Mouse (Mus musculus): ENCODE measurements at regions not wholly inside any gene's neighbourhood (a gene's known extent, or its start where the extent isn't known, plus 50 kb on each side); places are given as distances from the start of the nearest gene placed in this dataset.
A peak's percentile ranks its signal among the peaks of the same experiment; 100 is the strongest.

DNA sequence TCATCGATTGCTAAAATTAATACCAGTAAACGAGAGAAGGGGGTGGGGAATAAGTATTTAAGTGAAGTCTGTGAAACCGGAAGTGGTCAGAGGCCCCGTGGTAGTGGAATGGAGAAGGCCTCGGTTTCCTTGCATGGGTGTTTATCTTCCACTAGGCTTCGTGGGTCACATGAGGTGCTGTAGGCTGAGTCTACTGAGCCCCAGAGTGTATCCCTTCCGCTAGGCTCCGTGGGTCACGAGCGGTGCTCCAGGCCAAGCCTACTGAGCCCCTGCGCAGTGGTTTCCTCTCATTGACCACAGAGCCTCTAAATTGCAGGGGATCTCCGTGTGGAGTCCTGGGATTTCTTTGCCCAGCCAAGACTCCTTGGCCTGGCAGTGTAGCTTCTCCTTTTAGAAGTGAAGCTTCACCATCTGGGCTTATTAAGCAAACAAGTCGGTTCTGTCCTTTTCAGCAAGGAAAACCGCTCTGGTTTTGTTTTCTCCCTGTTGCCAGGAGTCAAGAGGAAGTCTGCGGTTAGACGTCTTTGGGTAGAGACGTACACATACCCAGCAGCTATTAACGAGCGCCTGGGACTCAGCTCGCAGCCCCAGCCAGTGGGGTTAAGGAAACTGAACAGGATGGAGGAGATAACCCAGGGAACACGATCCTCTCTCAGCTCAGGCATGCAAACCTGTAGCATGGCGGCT lies 211.9 kb downstream of the Rplp1 start:
- Histone ChIP-seq H3K4me3 (ENCODE audit: low read depth, low read length) (no peak overlapping the region), H3K27me3 (ENCODE audit: control insufficient read depth, insufficient read depth, low read length) (no peaks in the 10 kb centered on the region), H3K27ac (replicated peaks; ENCODE audit: low read depth, low read length) (no peak overlapping the region), H3K9me3 (replicated peaks; ENCODE audit: control insufficient read depth, low read length) (no peaks in the 10 kb centered on the region), H3K9ac (replicated peaks; ENCODE audit: low read length) (no peak overlapping the region), H3K36me3 (replicated peaks; ENCODE audit: control insufficient read depth, insufficient read depth, low read depth, low read length) (no peaks in the 10 kb centered on the region), H3K4me2 (ENCODE audit: low read depth, low read length) (no peak overlapping the region), H3K4me1 (ENCODE audit: control insufficient read depth, insufficient read depth, low read length) (no peaks in the 10 kb centered on the region)
- WGBS: 59% methylated on average over 22 of the region's 22 CpGs
- no peak for ATAC-seq (replicated peaks; ENCODE audit: insufficient number of reproducible peaks, low FRiP score, low TSS enrichment, low read depth)
- peak; percentile 41 for DNase-seq (ENCODE audit: low spot score)

DNA sequence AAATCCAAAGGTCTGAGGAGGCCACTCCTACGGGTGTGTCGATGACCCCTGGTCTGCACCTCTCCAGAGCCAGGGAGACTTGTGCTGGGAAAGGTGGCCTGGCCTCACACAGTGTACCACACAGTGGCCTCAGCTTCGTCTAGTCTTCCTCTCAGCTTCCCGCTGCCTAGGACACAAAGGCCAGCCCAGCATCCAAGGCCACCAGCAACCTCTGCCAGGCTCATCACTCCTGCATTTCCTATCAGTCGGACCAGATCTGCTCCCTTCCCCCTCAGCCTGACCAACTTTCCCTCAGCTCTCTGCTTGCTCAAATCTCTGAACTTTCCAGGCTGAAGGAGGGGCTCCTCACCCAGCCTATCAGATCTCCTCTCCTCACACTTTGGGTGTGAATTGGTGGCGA lies 213.8 kb downstream of the Rplp1 start:
- no peak for ATAC-seq (replicated peaks; ENCODE audit: insufficient number of reproducible peaks, low FRiP score, low TSS enrichment, low read depth)
- 70% methylated on average over 6 of the region's 6 CpGs for WGBS
- no peak overlapping the region for H3K4me3 ChIP-seq (ENCODE audit: low read depth, low read length)
- H3K27me3 ChIP-seq (ENCODE audit: control insufficient read depth, insufficient read depth, low read length): no peaks in the 10 kb centered on the region
- H3K27ac ChIP-seq (replicated peaks; ENCODE audit: low read depth, low read length): no peak overlapping the region
- no peak for DNase-seq (ENCODE audit: low spot score)
- no peaks in the 10 kb centered on the region for H3K4me1 ChIP-seq (ENCODE audit: control insufficient read depth, insufficient read depth, low read length)
- no peaks in the 10 kb centered on the region for H3K9me3 ChIP-seq (replicated peaks; ENCODE audit: control insufficient read depth, low read length)
- H3K36me3 ChIP-seq (replicated peaks; ENCODE audit: control insufficient read depth, insufficient read depth, low read depth, low read length): no peaks in the 10 kb centered on the region
- H3K9ac ChIP-seq (replicated peaks; ENCODE audit: low read length): no peak overlapping the region
- H3K4me2 ChIP-seq (ENCODE audit: low read depth, low read length): no peak overlapping the region

DNA sequence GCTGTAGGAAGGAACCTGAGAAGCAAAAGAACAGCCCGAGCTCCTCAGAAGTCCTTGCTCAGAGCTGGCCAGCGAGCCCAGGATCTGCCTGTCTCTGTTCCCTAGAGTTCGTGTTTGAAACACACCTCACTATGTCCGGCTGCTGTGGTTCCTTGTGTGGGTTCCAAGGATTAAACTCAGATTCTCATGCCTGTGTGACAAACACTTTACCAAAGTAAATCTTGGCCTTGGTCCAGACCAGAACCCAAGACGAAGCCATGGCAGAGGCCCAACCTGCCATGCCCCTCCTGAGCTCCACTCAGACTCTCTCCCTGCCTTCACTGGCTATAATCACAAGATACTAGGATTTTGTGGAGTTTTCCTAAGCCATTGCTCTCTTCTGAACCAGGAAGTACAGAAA lies 214.7 kb downstream of the Rplp1 start:
- no peak for DNase-seq (ENCODE audit: low spot score)
- H3K4me1 ChIP-seq (ENCODE audit: control insufficient read depth, insufficient read depth, low read length): peaks cover 3% of the 10 kb centered on the region

DNA sequence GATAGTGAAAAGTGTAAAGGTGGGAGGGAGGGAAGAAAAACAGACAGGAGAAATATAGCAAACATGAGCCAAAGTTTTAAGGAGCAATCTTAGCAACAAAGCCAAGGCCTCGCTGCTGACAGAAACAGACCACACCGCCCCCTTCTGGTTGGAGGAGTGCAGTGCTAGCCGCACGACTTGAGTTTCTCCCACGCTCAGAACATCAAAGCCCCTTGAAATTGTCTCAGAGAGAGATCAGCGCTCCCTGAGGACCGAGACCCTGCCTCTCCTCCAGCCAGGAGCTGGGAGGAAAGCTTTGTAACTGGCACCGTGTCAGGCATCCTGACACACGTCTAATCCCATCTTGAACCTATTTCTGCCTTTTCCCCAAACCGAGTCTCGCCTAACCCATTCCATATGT lies 216.4 kb downstream of the Rplp1 start:
- no peak overlapping the region for H3K4me3 ChIP-seq (ENCODE audit: low read depth, low read length)
- H3K27ac ChIP-seq (replicated peaks; ENCODE audit: low read depth, low read length): 0 out of 2 replicates have a peak overlapping the region, but pooled peaks have one; percentile 5
- peak; percentile 75 for ATAC-seq (replicated peaks; ENCODE audit: insufficient number of reproducible peaks, low FRiP score, low TSS enrichment, low read depth)
- 6% methylated on average over 11 of the region's 11 CpGs for WGBS
- no peak overlapping the region for H3K9ac ChIP-seq (replicated peaks; ENCODE audit: low read length)
- H3K27me3 ChIP-seq (ENCODE audit: control insufficient read depth, insufficient read depth, low read length): no peaks in the 10 kb centered on the region
- peaks cover 3% of the 10 kb centered on the region for H3K4me1 ChIP-seq (ENCODE audit: control insufficient read depth, insufficient read depth, low read length)
- H3K36me3 ChIP-seq (replicated peaks; ENCODE audit: control insufficient read depth, insufficient read depth, low read depth, low read length): no peaks in the 10 kb centered on the region
- H3K4me2 ChIP-seq (ENCODE audit: low read depth, low read length): no peak overlapping the region
- H3K9me3 ChIP-seq (replicated peaks; ENCODE audit: control insufficient read depth, low read length): no peaks in the 10 kb centered on the region
- peak; percentile 95 for DNase-seq (ENCODE audit: low spot score)

More for the DNA sequence above, 214.7 kb downstream of the Rplp1 start:
- no peaks in the 10 kb centered on the region for H3K9me3 ChIP-seq (replicated peaks; ENCODE audit: control insufficient read depth, low read length)
- no peak overlapping the region for H3K9ac ChIP-seq (replicated peaks; ENCODE audit: low read length)
- H3K36me3 ChIP-seq (replicated peaks; ENCODE audit: control insufficient read depth, insufficient read depth, low read depth, low read length): no peaks in the 10 kb centered on the region
- H3K4me3 ChIP-seq (ENCODE audit: low read depth, low read length): no peak overlapping the region
- no peak overlapping the region for H3K4me2 ChIP-seq (ENCODE audit: low read depth, low read length)
- no peaks in the 10 kb centered on the region for H3K27me3 ChIP-seq (ENCODE audit: control insufficient read depth, insufficient read depth, low read length)
- 90% methylated on average over 5 of the region's 5 CpGs for WGBS
- H3K27ac ChIP-seq (replicated peaks; ENCODE audit: low read depth, low read length): no peak overlapping the region
- no peak for ATAC-seq (replicated peaks; ENCODE audit: insufficient number of reproducible peaks, low FRiP score, low TSS enrichment, low read depth)

DNA sequence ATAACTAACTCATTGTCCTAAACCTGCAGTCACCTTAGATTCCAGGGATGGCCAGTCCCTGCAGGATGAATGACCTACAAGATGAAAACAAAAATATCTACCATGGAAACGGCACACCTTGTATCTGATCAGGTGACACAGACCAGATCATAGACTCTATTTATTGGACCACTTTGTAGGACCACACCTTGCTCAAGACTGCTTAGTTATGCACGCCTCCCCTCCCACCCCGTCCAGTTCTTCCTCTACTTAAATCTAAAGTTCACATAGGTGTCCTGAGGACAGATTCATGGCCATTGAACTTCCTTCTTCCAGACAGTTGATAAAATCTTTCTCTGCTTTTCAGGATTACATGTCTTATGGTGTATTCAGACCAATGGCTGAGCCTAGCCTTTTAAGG lies 217.5 kb downstream of the Rplp1 start:
- DNase-seq (ENCODE audit: low spot score) (no peak), ATAC-seq (replicated peaks; ENCODE audit: insufficient number of reproducible peaks, low FRiP score, low TSS enrichment, low read depth) (no peak)
- H3K9ac ChIP-seq (replicated peaks; ENCODE audit: low read length): no peak overlapping the region
- H3K4me1 ChIP-seq (ENCODE audit: control insufficient read depth, insufficient read depth, low read length): peaks cover 3% of the 10 kb centered on the region
- 88% methylated on average over 3 of the region's 3 CpGs for WGBS
- H3K36me3 ChIP-seq (replicated peaks; ENCODE audit: control insufficient read depth, insufficient read depth, low read depth, low read length): no peaks in the 10 kb centered on the region
- H3K27ac ChIP-seq (replicated peaks; ENCODE audit: low read depth, low read length): no peak overlapping the region
- no peaks in the 10 kb centered on the region for H3K9me3 ChIP-seq (replicated peaks; ENCODE audit: control insufficient read depth, low read length)
- no peak overlapping the region for H3K4me3 ChIP-seq (ENCODE audit: low read depth, low read length)
- no peak overlapping the region for H3K4me2 ChIP-seq (ENCODE audit: low read depth, low read length)
- H3K27me3 ChIP-seq (ENCODE audit: control insufficient read depth, insufficient read depth, low read length): no peaks in the 10 kb centered on the region

DNA sequence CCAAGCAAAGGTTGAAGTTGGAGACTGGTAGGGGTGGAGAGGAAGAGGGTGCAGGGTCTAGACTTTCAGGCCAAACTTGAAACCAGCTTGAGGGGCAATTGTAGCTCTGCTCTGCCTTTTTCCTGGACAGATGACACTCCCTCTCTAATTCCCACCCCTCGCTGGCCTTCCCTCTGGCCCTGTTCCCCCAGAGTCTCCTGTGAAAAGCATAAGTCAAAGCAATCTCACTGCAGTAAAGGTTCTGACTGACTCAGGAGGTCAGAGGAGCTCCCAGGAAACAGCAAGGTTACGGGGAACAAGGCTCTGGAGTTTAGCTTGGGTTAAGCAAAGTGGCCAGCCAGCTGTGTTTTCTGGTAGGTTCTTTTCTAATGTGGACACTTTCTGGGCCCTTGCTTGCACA lies 218.5 kb downstream of the Rplp1 start:
- 74% methylated on average over 2 of the region's 2 CpGs for WGBS
- Histone ChIP-seq H3K27me3 (ENCODE audit: control insufficient read depth, insufficient read depth, low read length) (no peaks in the 10 kb centered on the region), H3K4me3 (ENCODE audit: low read depth, low read length) (no peak overlapping the region), H3K9ac (replicated peaks; ENCODE audit: low read length) (no peak overlapping the region), H3K4me2 (ENCODE audit: low read depth, low read length) (no peak overlapping the region), H3K4me1 (ENCODE audit: control insufficient read depth, insufficient read depth, low read length) (peaks cover 3% of the 10 kb centered on the region), H3K36me3 (replicated peaks; ENCODE audit: control insufficient read depth, insufficient read depth, low read depth, low read length) (no peaks in the 10 kb centered on the region), H3K27ac (replicated peaks; ENCODE audit: low read depth, low read length) (no peak overlapping the region), H3K9me3 (replicated peaks; ENCODE audit: control insufficient read depth, low read length) (no peaks in the 10 kb centered on the region)
- ATAC-seq (replicated peaks; ENCODE audit: insufficient number of reproducible peaks, low FRiP score, low TSS enrichment, low read depth) (no peak), DNase-seq (ENCODE audit: low spot score) (no peak)

DNA sequence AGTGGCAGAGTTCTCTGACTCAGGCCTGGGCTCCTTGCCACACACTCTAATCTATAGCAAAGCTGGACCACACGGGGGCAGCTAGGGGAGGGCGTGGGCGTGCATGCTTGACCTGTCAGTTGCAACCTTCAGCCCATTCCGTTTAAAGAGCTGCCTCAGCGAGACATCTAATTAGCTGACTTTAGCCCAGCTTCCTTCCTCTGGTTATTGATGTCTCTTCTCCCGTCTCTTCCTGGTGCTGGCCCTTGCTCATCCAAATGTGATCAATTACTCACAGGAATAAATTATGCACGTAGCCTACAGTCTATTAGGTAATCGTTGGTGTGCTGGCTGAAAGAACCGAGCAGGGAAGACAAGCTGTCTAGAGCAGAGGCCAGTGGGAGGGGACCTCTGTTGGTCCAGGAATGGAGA lies 219.0 kb downstream of the Rplp1 start:
- WGBS: 15% methylated on average over 9 of the region's 9 CpGs

DNA sequence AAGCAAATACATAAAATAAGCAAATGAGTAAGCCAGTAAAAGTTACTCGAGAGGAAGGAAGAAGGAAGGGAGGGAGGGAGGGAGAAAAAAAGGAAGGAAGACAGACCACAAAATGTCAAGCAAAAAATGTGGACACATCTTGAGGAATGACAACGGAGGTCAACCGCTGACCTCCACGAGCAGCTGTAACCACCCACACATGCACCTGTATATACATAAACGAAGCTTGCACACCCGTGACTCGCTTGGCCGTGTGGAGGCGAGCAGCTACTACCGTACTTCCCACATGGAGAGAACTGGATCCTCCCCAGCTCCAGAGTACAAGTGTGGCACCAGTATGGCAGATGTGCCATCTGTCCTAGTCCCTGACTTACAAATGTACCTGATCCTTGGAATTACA lies 220.1 kb downstream of the Rplp1 start:
- 69% methylated on average over 10 of the region's 10 CpGs for WGBS
- peaks cover 3% of the 10 kb centered on the region for H3K4me1 ChIP-seq (ENCODE audit: control insufficient read depth, insufficient read depth, low read length)
- H3K4me2 ChIP-seq (ENCODE audit: low read depth, low read length): no peak overlapping the region
- H3K27ac ChIP-seq (replicated peaks; ENCODE audit: low read depth, low read length): no peak overlapping the region
- H3K4me3 ChIP-seq (ENCODE audit: low read depth, low read length): no peak overlapping the region
- no peaks in the 10 kb centered on the region for H3K27me3 ChIP-seq (ENCODE audit: control insufficient read depth, insufficient read depth, low read length)
- no peaks in the 10 kb centered on the region for H3K9me3 ChIP-seq (replicated peaks; ENCODE audit: control insufficient read depth, low read length)
- ATAC-seq (replicated peaks; ENCODE audit: insufficient number of reproducible peaks, low FRiP score, low TSS enrichment, low read depth) (no peak), DNase-seq (ENCODE audit: low spot score) (no peak)
- no peaks in the 10 kb centered on the region for H3K36me3 ChIP-seq (replicated peaks; ENCODE audit: control insufficient read depth, insufficient read depth, low read depth, low read length)
- H3K9ac ChIP-seq (replicated peaks; ENCODE audit: low read length): no peak overlapping the region

More for the DNA sequence above, 219.0 kb downstream of the Rplp1 start:
- no peak overlapping the region for H3K27ac ChIP-seq (replicated peaks; ENCODE audit: low read depth, low read length)
- no peak overlapping the region for H3K4me2 ChIP-seq (ENCODE audit: low read depth, low read length)
- H3K4me1 ChIP-seq (ENCODE audit: control insufficient read depth, insufficient read depth, low read length): peaks cover 3% of the 10 kb centered on the region
- H3K9me3 ChIP-seq (replicated peaks; ENCODE audit: control insufficient read depth, low read length): no peaks in the 10 kb centered on the region
- no peak overlapping the region for H3K4me3 ChIP-seq (ENCODE audit: low read depth, low read length)
- DNase-seq (ENCODE audit: low spot score) (no peak), ATAC-seq (replicated peaks; ENCODE audit: insufficient number of reproducible peaks, low FRiP score, low TSS enrichment, low read depth) (no peak)
- H3K36me3 ChIP-seq (replicated peaks; ENCODE audit: control insufficient read depth, insufficient read depth, low read depth, low read length): no peaks in the 10 kb centered on the region
- H3K27me3 ChIP-seq (ENCODE audit: control insufficient read depth, insufficient read depth, low read length): no peaks in the 10 kb centered on the region
- H3K9ac ChIP-seq (replicated peaks; ENCODE audit: low read length): no peak overlapping the region

All from embryonic facial prominence, embryonic 11.5 days (tissue).